Mouse (Mus musculus): ENCODE data around the gene Ubald2. TPM values are rescaled to one million over a fixed set of nuclear protein-coding genes. Genes with fewer than 3 reads are reported as not detected.

Ubald2 gene
- polyA plus RNA-seq, 1 experiment from 2014 or later = 84.5 TPM

GRCm38 (mm10) chr11:116440408-116441068, 6.6 kb downstream of the Ubald2 start:
- Histone ChIP-seq H3K4me1 (replicated peaks) (peaks cover 60% of the 10 kb centered on the region), H3K9me3 (no peaks in the 10 kb centered on the region), H3K27me3 (ENCODE audit: insufficient read depth, poor library complexity, severe bottlenecking) (no peaks in the 10 kb centered on the region), H3K36me3 (peaks cover 50% of the 10 kb centered on the region), H3K27ac (no peak overlapping the region; the same call in 1 of the 2 replicates), H3K4me3 (peak overlapping the region; percentile 9; the same call in 1 of the 2 replicates)
- DNase-seq (ENCODE audit: low spot score) = no peak
- 84% methylated on average over 7 of the region's 7 CpGs for WGBS

GRCm38 (mm10) chr11:116442129-116442866, 8.4 kb downstream of the Ubald2 start:
- Histone ChIP-seq H3K27ac (no peak overlapping the region), H3K4me1 (replicated peaks) (peaks cover 54% of the 10 kb centered on the region)
- WGBS = 83% methylated on average over 15 of the region's 15 CpGs

GRCm38 (mm10) chr11:116442867-116443177, 8.9 kb downstream of the Ubald2 start:
- no peak for DNase-seq (ENCODE audit: low spot score)
- H3K9me3 ChIP-seq = no peaks in the 10 kb centered on the region
- H3K27me3 ChIP-seq (ENCODE audit: insufficient read depth, poor library complexity, severe bottlenecking) = peaks cover 18% of the 10 kb centered on the region
- H3K27ac ChIP-seq = no peak overlapping the region
- WGBS = 83% methylated on average over 6 of the region's 6 CpGs
- peaks cover 28% of the 10 kb centered on the region for H3K36me3 ChIP-seq
- no peak overlapping the region for H3K4me3 ChIP-seq
- H3K4me1 ChIP-seq (replicated peaks) = peaks cover 49% of the 10 kb centered on the region

More at GRCm38 (mm10) chr11:116442129-116442866, 8.4 kb downstream of the Ubald2 start:
- Histone ChIP-seq H3K27me3 (ENCODE audit: insufficient read depth, poor library complexity, severe bottlenecking) (peaks cover 13% of the 10 kb centered on the region), H3K4me3 (no peak overlapping the region), H3K36me3 (peaks cover 33% of the 10 kb centered on the region), H3K9me3 (no peaks in the 10 kb centered on the region)
- DNase-seq (ENCODE audit: low spot score) = no peak

- no peaks in the 10 kb centered on the region for H3K9me3 ChIP-seq
- peaks cover 23% of the 10 kb centered on the region for H3K27me3 ChIP-seq (ENCODE audit: insufficient read depth, poor library complexity, severe bottlenecking)
- peaks cover 54% of the 10 kb centered on the region for H3K4me1 ChIP-seq (replicated peaks)
- no peak overlapping the region for H3K4me3 ChIP-seq
- H3K27ac ChIP-seq = no peak overlapping the region
- 89% methylated on average over 6 of the region's 6 CpGs for WGBS
- DNase-seq (ENCODE audit: low spot score) = no peak
- H3K36me3 ChIP-seq = peaks cover 24% of the 10 kb centered on the region
Measured at GRCm38 (mm10) chr11:116443311-116443710, 9.4 kb downstream of the Ubald2 start.

GRCm38 (mm10) chr11:116443935-116444334, 10.0 kb downstream of the Ubald2 start:
- H3K36me3 ChIP-seq = peaks cover 22% of the 10 kb centered on the region
- no peaks in the 10 kb centered on the region for H3K9me3 ChIP-seq
- no peak overlapping the region; the same call in 1 of the 2 replicates for H3K27ac ChIP-seq
- no peak for DNase-seq (ENCODE audit: low spot score)
- H3K27me3 ChIP-seq (ENCODE audit: insufficient read depth, poor library complexity, severe bottlenecking) = peaks cover 23% of the 10 kb centered on the region
- 86% methylated on average over 6 of the region's 6 CpGs for WGBS
- H3K4me1 ChIP-seq (replicated peaks) = peaks cover 57% of the 10 kb centered on the region
- no peak overlapping the region for H3K4me3 ChIP-seq

GRCm38 (mm10) chr11:116445596-116446307, 11.9 kb downstream of the Ubald2 start:
- H3K4me3 ChIP-seq = no peak overlapping the region
- 0 out of 2 replicates have a peak overlapping the region, but pooled peaks have one; percentile 13 for H3K27ac ChIP-seq
- peaks cover 10% of the 10 kb centered on the region; the same call in 1 of the 2 replicates for H3K9me3 ChIP-seq
- H3K27me3 ChIP-seq (ENCODE audit: insufficient read depth, poor library complexity, severe bottlenecking) = peaks cover 23% of the 10 kb centered on the region
- 33% methylated on average over 16 of the region's 16 CpGs for WGBS
- peaks cover 3% of the 10 kb centered on the region; the same call in 1 of the 2 replicates for H3K36me3 ChIP-seq
- peak; percentile 92 for DNase-seq (ENCODE audit: low spot score)
- H3K4me1 ChIP-seq (replicated peaks) = peaks cover 52% of the 10 kb centered on the region

GRCm38 (mm10) chr11:116446308-116446887, 12.5 kb downstream of the Ubald2 start:
- peaks cover 23% of the 10 kb centered on the region for H3K27me3 ChIP-seq (ENCODE audit: insufficient read depth, poor library complexity, severe bottlenecking)
- no peak for DNase-seq (ENCODE audit: low spot score)
- no peaks in the 10 kb centered on the region for H3K36me3 ChIP-seq
- WGBS = 14% methylated on average over 19 of the region's 19 CpGs
- peaks cover 52% of the 10 kb centered on the region for H3K4me1 ChIP-seq (replicated peaks)
- H3K27ac ChIP-seq = no peak overlapping the region
- peak overlapping the region; percentile 14; the same call in 1 of the 2 replicates for H3K4me3 ChIP-seq
- peaks cover 10% of the 10 kb centered on the region; the same call in 1 of the 2 replicates for H3K9me3 ChIP-seq

- peaks cover 10% of the 10 kb centered on the region; the same call in 1 of the 2 replicates for H3K9me3 ChIP-seq
- WGBS = 76% methylated on average over 5 of the region's 5 CpGs
- H3K4me1 ChIP-seq (replicated peaks) = peaks cover 45% of the 10 kb centered on the region
- DNase-seq (ENCODE audit: low spot score) = no peak
- no peaks in the 10 kb centered on the region for H3K36me3 ChIP-seq
- H3K4me3 ChIP-seq = no peak overlapping the region
- peaks cover 23% of the 10 kb centered on the region for H3K27me3 ChIP-seq (ENCODE audit: insufficient read depth, poor library complexity, severe bottlenecking)
- 0 out of 2 replicates have a peak overlapping the region, but pooled peaks have one; percentile 36 for H3K27ac ChIP-seq
Measured at GRCm38 (mm10) chr11:116447822-116448221, 13.9 kb downstream of the Ubald2 start.

GRCm38 (mm10) chr11:116449341-116449740, 15.4 kb downstream of the Ubald2 start:
- 96% methylated on average over 3 of the region's 3 CpGs for WGBS
- peaks cover 23% of the 10 kb centered on the region for H3K27me3 ChIP-seq (ENCODE audit: insufficient read depth, poor library complexity, severe bottlenecking)
- peaks cover 32% of the 10 kb centered on the region for H3K4me1 ChIP-seq (replicated peaks)
- no peak for DNase-seq (ENCODE audit: low spot score)
- no peak overlapping the region for H3K27ac ChIP-seq
- no peaks in the 10 kb centered on the region for H3K36me3 ChIP-seq
- no peak overlapping the region for H3K4me3 ChIP-seq
- H3K9me3 ChIP-seq = peaks cover 10% of the 10 kb centered on the region; the same call in 1 of the 2 replicates

- whole genome bisulfite sequencing = 91% methylated on average over 10 of the region's 10 CpGs
- Histone ChIP-seq H3K36me3 (no peaks in the 10 kb centered on the region), H3K27me3 (ENCODE audit: insufficient read depth, poor library complexity, severe bottlenecking) (no peaks in the 10 kb centered on the region), H3K4me1 (replicated peaks) (0 out of 2 replicates have a peak, but pooled peaks cover 4% of the 10 kb centered on the region), H3K4me3 (no peak overlapping the region), H3K9me3 (peaks cover 10% of the 10 kb centered on the region; the same call in 1 of the 2 replicates), H3K27ac (no peak overlapping the region)
- no peak for DNase-seq (ENCODE audit: low spot score)
Measured at GRCm38 (mm10) chr11:116453889-116454288, 20.0 kb downstream of the Ubald2 start.

GRCm38 (mm10) chr11:116456234-116456633, 22.3 kb downstream of the Ubald2 start:
- Histone ChIP-seq H3K9me3 (no peaks in the 10 kb centered on the region), H3K27me3 (ENCODE audit: insufficient read depth, poor library complexity, severe bottlenecking) (no peaks in the 10 kb centered on the region), H3K4me1 (replicated peaks) (peaks cover 9% of the 10 kb centered on the region; the same call in 1 of the 2 replicates), H3K4me3 (no peak overlapping the region), H3K27ac (no peak overlapping the region), H3K36me3 (no peaks in the 10 kb centered on the region)
- whole genome bisulfite sequencing = 85% methylated on average over 8 of the region's 8 CpGs
- no peak for DNase-seq (ENCODE audit: low spot score)

GRCm38 (mm10) chr11:116459786-116460185, 25.9 kb downstream of the Ubald2 start:
- 56% methylated on average over 4 of the region's 4 CpGs for WGBS
- no peak for DNase-seq (ENCODE audit: low spot score)
- Histone ChIP-seq H3K27ac (no peak overlapping the region), H3K36me3 (no peaks in the 10 kb centered on the region), H3K4me1 (replicated peaks) (peaks cover 15% of the 10 kb centered on the region), H3K27me3 (ENCODE audit: insufficient read depth, poor library complexity, severe bottlenecking) (no peaks in the 10 kb centered on the region), H3K4me3 (no peak overlapping the region), H3K9me3 (no peaks in the 10 kb centered on the region)
